In genomic region chr13:43230842-43231241, GRCm38 (mm10) we compare ENCODE assay signal across 9 mouse cellular contexts. TPM values are rescaled to one million over a fixed set of nuclear protein-coding genes. Genes with fewer than 3 reads are reported as not detected.
A peak's percentile ranks its signal among the peaks of the same experiment; 100 is the strongest.
DNase-seq lines count a peak whose midpoint lies in the region; ATAC-seq and TF ChIP-seq lines count a peak whose summit lies in the region.
"Had no signal": no experiment of that assay in that cellular context is flagged by ENCODE, and none has a peak within 500 bp of the region (broad histone marks: within the 10 kb centered on the region; RNA-seq: fewer than 3 reads in every experiment).

No protein-coding gene starts in this region.

- WGBS in heart, embryonic 15.5 days: 36% methylated on average over 4 of the region's 4 CpGs
- WGBS in lung, postnatal 0 days: 23% methylated on average over 4 of the region's 4 CpGs
- WGBS in hindbrain, postnatal 0 days: 75% methylated on average over 4 of the region's 4 CpGs

- no peak for DNase-seq in heart, adult 9 months (ENCODE audit: low spot score in 2 of 2)
- DNase-seq in lung, postnatal 0 days (ENCODE audit: low spot score): no peak
- DNase-seq in lung, postnatal 25 days (ENCODE audit: low spot score): no peak
- no peak for DNase-seq in hindbrain, postnatal 0 days (ENCODE audit: low spot score)
- DNase-seq in thymus, postnatal 36 days: no peak
- no peak for DNase-seq in gastrocnemius, postnatal 36 days
- DNase-seq: cerebellum, postnatal 36 days had no signal

- H3K36me3 ChIP-seq in heart, embryonic 15.5 days: no peaks in the 10 kb centered on the region
- H3K36me3 ChIP-seq in lung, postnatal 0 days (ENCODE audit: insufficient read depth, low read length): no peaks in the 10 kb centered on the region
- no peaks in the 10 kb centered on the region for H3K36me3 ChIP-seq in hindbrain, postnatal 0 days (ENCODE audit: insufficient read depth, low read length)
- H3K36me3 ChIP-seq: midbrain, embryonic 13.5 days had no signal

- H3K27me3 ChIP-seq in heart, embryonic 15.5 days: no peaks in the 10 kb centered on the region
- no peaks in the 10 kb centered on the region for H3K27me3 ChIP-seq in lung, postnatal 0 days (replicated peaks; ENCODE audit: insufficient read depth, low read length)
- H3K27me3 ChIP-seq in hindbrain, postnatal 0 days (ENCODE audit: insufficient read depth, low read length): no peaks in the 10 kb centered on the region
- H3K27me3 ChIP-seq: midbrain, embryonic 13.5 days had no signal

- intact Hi-C loops in gastrocnemius, postnatal 36 days (cut with DNase I): no loop called here

- no peak for ATAC-seq in heart, embryonic 15.5 days (replicated peaks; ENCODE audit: insufficient number of reproducible peaks, insufficient read depth, low FRiP score, low read depth)
- ATAC-seq in lung, postnatal 0 days: no peak
- no peak for ATAC-seq in hindbrain, postnatal 0 days
- ATAC-seq: midbrain, embryonic 13.5 days had no signal

- TF ChIP-seq EP300 in lung, postnatal 0 days (IDR thresholded peaks at IDR 0.05): 0 out of 2 replicates have a peak, but pooled peaks have one; percentile 32

- no peak overlapping the region for H3K4me3 ChIP-seq in heart, embryonic 15.5 days
- no peak overlapping the region for H3K4me3 ChIP-seq in lung, postnatal 0 days (ENCODE audit: low read depth, low read length)
- H3K4me3 ChIP-seq in hindbrain, postnatal 0 days (ENCODE audit: low read length): no peak overlapping the region
- H3K4me3 ChIP-seq: midbrain, embryonic 13.5 days had no signal

- H3K9ac ChIP-seq in heart, embryonic 15.5 days: no peak overlapping the region
- H3K9ac ChIP-seq in lung, postnatal 0 days (replicated peaks; ENCODE audit: low read depth): no peak overlapping the region
- no peak overlapping the region for H3K9ac ChIP-seq in hindbrain, postnatal 0 days (replicated peaks; ENCODE audit: low read length)
- H3K9ac ChIP-seq: midbrain, embryonic 13.5 days had no signal

- no peaks in the 10 kb centered on the region for H3K9me3 ChIP-seq in heart, embryonic 15.5 days (replicated peaks)
- no peaks in the 10 kb centered on the region for H3K9me3 ChIP-seq in lung, postnatal 0 days (ENCODE audit: low read length)
- no peaks in the 10 kb centered on the region for H3K9me3 ChIP-seq in hindbrain, postnatal 0 days (ENCODE audit: low read length)
- H3K9me3 ChIP-seq: midbrain, embryonic 13.5 days had no signal

- H3K4me1 ChIP-seq in heart, embryonic 15.5 days (replicated peaks): peaks cover 87% of the 10 kb centered on the region
- peaks cover 39% of the 10 kb centered on the region; the same call in 1 of the 2 replicates for H3K4me1 ChIP-seq in lung, postnatal 0 days (ENCODE audit: insufficient read depth, low read depth, low read length)
- H3K4me1 ChIP-seq in hindbrain, postnatal 0 days (ENCODE audit: insufficient read depth, low read length): peaks cover 23% of the 10 kb centered on the region

- no peak for TF ChIP-seq CTCF in lung, postnatal 0 days (IDR thresholded peaks at IDR 0.05)
- TF ChIP-seq CTCF in hindbrain, postnatal 0 days (IDR thresholded peaks at IDR 0.05; ENCODE audit: low read depth): no peak

- H3K27ac ChIP-seq in heart, embryonic 15.5 days: peak overlapping the region; percentile 89
- H3K27ac ChIP-seq in lung, postnatal 0 days (ENCODE audit: low read length): peak overlapping the region; percentile 63
- peak overlapping the region; percentile 62; the same call in 1 of the 2 replicates for H3K27ac ChIP-seq in hindbrain, postnatal 0 days

- no peak overlapping the region for H3K4me2 ChIP-seq in heart, embryonic 15.5 days
- no peak overlapping the region for H3K4me2 ChIP-seq in lung, postnatal 0 days (replicated peaks; ENCODE audit: low read depth, low read length)
- H3K4me2 ChIP-seq in hindbrain, postnatal 0 days (ENCODE audit: low read depth, low read length): no peak overlapping the region
- H3K4me2 ChIP-seq: midbrain, embryonic 13.5 days had no signal

RNA-seq across cellular contexts. Expression of gene Tbc1d7, which starts 59.5 kb away (rescaled TPM):
- polyA plus RNA-seq in heart, embryonic 15.5 days (2015; fragmentation: Nextera tagmentation; extraction: Ambion mirVana): 50.1 and 54.5 TPM in 2 replicates
- 25.4 and 27.5 TPM in 2 replicates for polyA plus RNA-seq in lung, postnatal 0 days (2015; fragmentation: Nextera tagmentation; extraction: Ambion mirVana)
- 39.9 and 42.7 TPM in 2 replicates for total RNA-seq in hindbrain, postnatal 0 days (2014; rRNA removed)
- 86.6 and 87.9 TPM in 2 replicates for polyA plus RNA-seq in hindbrain, postnatal 0 days (2015; fragmentation: Nextera tagmentation; extraction: Ambion mirVana)
- total RNA-seq in gastrocnemius, postnatal 36 days (2021): 10 to 100 TPM; 26.0 to 26.4 TPM
